Mouse (Mus musculus) ES-E14 (cell line): ENCODE measurements at regions not wholly inside any gene's neighbourhood (a gene's known extent, or its start where the extent isn't known, plus 50 kb on each side); places are given as distances from the start of the nearest gene placed in this dataset.

Source experiments
- DNase-seq: peaks from one replicate; pipeline ENCODE4 v3.0.0-alpha.2; 2013; ENCODE audit warnings: low read depth, low spot score
- H3K27ac ChIP-seq: 2 replicates; pipeline ENCODE4 v1.5.1; 2012; ENCODE audit warnings: low read depth, mild to moderate bottlenecking, low read length, moderate library complexity, mixed read lengths; ENCODE audit not compliant: poor library complexity, insufficient read depth, severe bottlenecking
- H3K36me3 ChIP-seq: 2 replicates; pipeline ENCODE4 v1.6.1; 2012; ENCODE audit warnings: mild to moderate bottlenecking, low read length, moderate library complexity, mixed read lengths; ENCODE audit not compliant: control insufficient read depth, poor library complexity, insufficient read depth, severe bottlenecking
- H3K4me1 ChIP-seq, 2 experiments: fragments of 150-350 bp in 1 of 2; sonication (generic) in 1 of 2; 2 replicates each; pipeline ENCODE4 v1.6.1; 2012; ENCODE audit warnings: low read length in 2 of 2, mild to moderate bottlenecking in 1 of 2, mixed read lengths in 1 of 2; ENCODE audit not compliant: control insufficient read depth in 2 of 2, insufficient read depth in 2 of 2, poor library complexity in 1 of 2
- H3K4me3 ChIP-seq, 2 experiments: fragments of 150-350 bp in 1 of 2; sonication (generic) in 1 of 2; 2 replicates each; pipeline ENCODE4 v1.5.1; 2012; ENCODE audit warnings: low read length in 2 of 2, low read depth in 1 of 2, mild to moderate bottlenecking in 1 of 2, mixed read lengths in 1 of 2; ENCODE audit not compliant: insufficient read depth in 1 of 2, poor library complexity in 1 of 2, severe bottlenecking in 1 of 2
- H3K9ac ChIP-seq: 2 replicates; pipeline ENCODE4 v1.6.1; 2012; ENCODE audit warnings: low read depth, mild to moderate bottlenecking, low read length, mixed read lengths; ENCODE audit not compliant: poor library complexity, insufficient read depth, severe bottlenecking
- H3K9me3 ChIP-seq: fragments of 150-350 bp; sonication (generic); 2 replicates; pipeline ENCODE4 v1.6.1; 2012; ENCODE audit warnings: low read depth, mild to moderate bottlenecking, low read length; ENCODE audit not compliant: control insufficient read depth, insufficient read depth
- CHD2 ChIP-seq: IDR thresholded peaks from 2 replicates; pipeline ENCODE4 v1.6.1; 2014; ENCODE audit warnings: mild to moderate bottlenecking, low read depth, low read length, inconsistent platforms
- HCFC1 ChIP-seq: IDR thresholded peaks from 2 replicates; pipeline ENCODE4 v1.6.1; 2012; ENCODE audit warnings: low read length, inconsistent platforms, borderline replicate concordance; ENCODE audit not compliant: insufficient read depth
- MAFK ChIP-seq: IDR thresholded peaks from 2 replicates; pipeline ENCODE4 v1.6.1; 2014; ENCODE audit warnings: mild to moderate bottlenecking, low read depth, low read length, inconsistent platforms; ENCODE audit not compliant: insufficient read depth
- ZC3H11A ChIP-seq: IDR thresholded peaks from 2 replicates; pipeline ENCODE4 v1.6.1; 2012; ENCODE audit warnings: low read depth, mild to moderate bottlenecking, inconsistent platforms, low read length, borderline replicate concordance
- ZNF384 ChIP-seq: IDR thresholded peaks from 2 replicates; pipeline ENCODE4 v1.6.1; 2012; ENCODE audit warnings: low read depth, low read length, inconsistent platforms
- in situ Hi-C, 2 experiments: fragments of 600-800 bp; cut with MboI; formaldehyde crosslinking; loops; one replicate each; pipeline ENCODE4 v1.15.1; 2025; ENCODE audit warnings: low sequenced_read_pairs in 2 of 2, inconsistent platforms in 1 of 2; ENCODE audit not compliant: unreplicated experiment in 2 of 2

DNA sequence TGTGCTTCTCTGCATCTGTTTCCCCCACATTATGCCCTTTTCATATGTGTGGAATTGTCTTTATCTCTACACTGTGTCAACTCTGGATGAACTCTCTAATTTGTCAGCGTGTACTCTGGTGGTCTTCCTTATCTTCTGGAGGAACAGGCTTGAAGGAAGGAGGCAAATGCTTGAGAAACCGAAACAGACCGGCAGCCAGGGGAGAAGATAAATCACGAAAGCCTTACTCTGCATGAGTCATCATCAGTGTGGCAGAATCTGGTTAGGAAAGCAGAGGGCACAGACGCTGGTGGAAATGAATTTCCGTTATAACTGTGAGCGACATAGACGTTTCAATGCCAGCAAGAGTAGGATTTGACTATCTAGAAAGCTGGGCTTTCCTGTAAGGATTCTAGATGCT lies 100.0 kb upstream of the Slc30a5 start:
- Histone ChIP-seq H3K9me3 (no peaks in the 10 kb centered on the region), H3K27ac (no peak overlapping the region), H3K36me3 (no peaks in the 10 kb centered on the region), H3K9ac (no peak overlapping the region), H3K4me3 (no peak overlapping the region), H3K4me1 (no peaks in the 10 kb centered on the region)
- DNase-seq = no peak
- no peak for TF ChIP-seq HCFC1
- no peak for TF ChIP-seq CHD2
- no peak for TF ChIP-seq ZC3H11A
- no peak for TF ChIP-seq ZNF384
- no peak for TF ChIP-seq MAFK
- in situ Hi-C loops = no loop called here

GRCm38 (mm10) chr13:100899566-100899965 lies 66.3 kb upstream of the Slc30a5 start:
- no peak overlapping the region for H3K9ac ChIP-seq
- TF ChIP-seq ZNF384 = no peak
- TF ChIP-seq ZC3H11A = no peak
- TF ChIP-seq MAFK = no peak
- no peak for TF ChIP-seq HCFC1
- TF ChIP-seq CHD2 = no peak
- no peak for DNase-seq
- no peak overlapping the region for H3K4me3 ChIP-seq
- H3K4me1 ChIP-seq = no peaks in the 10 kb centered on the region
- no peaks in the 10 kb centered on the region for H3K9me3 ChIP-seq
- no peaks in the 10 kb centered on the region for H3K36me3 ChIP-seq
- in situ Hi-C loops = no loop called here
- H3K27ac ChIP-seq = no peak overlapping the region

DNA sequence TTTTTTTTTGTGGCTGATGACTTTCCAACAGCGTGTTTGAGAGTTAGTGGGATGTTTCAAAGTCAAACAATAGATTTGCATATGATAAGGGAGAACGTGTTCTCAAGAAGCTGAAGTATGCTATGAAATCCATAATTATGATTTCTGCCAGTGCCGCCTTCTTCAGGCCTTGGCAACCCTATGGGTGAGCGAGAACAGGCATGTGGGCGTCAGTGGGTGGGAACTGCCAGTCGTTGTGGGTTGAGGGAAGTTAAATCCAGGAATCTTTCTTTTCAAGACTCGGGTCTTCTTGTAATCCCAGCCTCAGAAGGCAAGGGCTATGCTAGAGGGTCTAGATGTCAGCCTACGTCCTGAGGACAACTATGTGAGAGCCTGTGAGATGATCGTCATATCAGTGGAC lies 60.6 kb upstream of the Slc30a5 start:
- TF ChIP-seq MAFK = no peak
- no peak for TF ChIP-seq ZC3H11A
- TF ChIP-seq CHD2 = no peak
- TF ChIP-seq HCFC1 = no peak
- no peaks in the 10 kb centered on the region; a peak in 2 of 4 replicates for H3K4me1 ChIP-seq
- in situ Hi-C loops = no loop called here
- no peaks in the 10 kb centered on the region for H3K36me3 ChIP-seq
- no peak overlapping the region for H3K4me3 ChIP-seq
- no peaks in the 10 kb centered on the region for H3K9me3 ChIP-seq
- no peak for DNase-seq
- no peak overlapping the region for H3K9ac ChIP-seq
- no peak overlapping the region for H3K27ac ChIP-seq

- H3K4me3 ChIP-seq = no peak overlapping the region
- DNase-seq = no peak
- no peak overlapping the region for H3K27ac ChIP-seq
- H3K9ac ChIP-seq = no peak overlapping the region
- in situ Hi-C loops = no loop called here
- H3K4me1 ChIP-seq = peaks cover 0 to under 1% of the 10 kb centered on the region in 2 experiments; a peak in 2 of 4 replicates
- TF ChIP-seq ZC3H11A (no peak), CHD2 (no peak), HCFC1 (no peak), MAFK (no peak), ZNF384 (no peak)
- no peaks in the 10 kb centered on the region for H3K9me3 ChIP-seq
- no peaks in the 10 kb centered on the region for H3K36me3 ChIP-seq
Observed at GRCm38 (mm10) chr13:100893096-100893495, 59.9 kb upstream of the Slc30a5 start.

- TF ChIP-seq MAFK = no peak
- TF ChIP-seq ZC3H11A = no peak
- no peak for TF ChIP-seq ZNF384
- TF ChIP-seq HCFC1 = no peak
- no peak for TF ChIP-seq CHD2
- H3K36me3 ChIP-seq = no peaks in the 10 kb centered on the region
- no peak overlapping the region for H3K27ac ChIP-seq
- peaks cover 0 to 4% of the 10 kb centered on the region in 2 experiments; a peak in 2 of 4 replicates for H3K4me1 ChIP-seq
- no peaks in the 10 kb centered on the region for H3K9me3 ChIP-seq
- no peak overlapping the region for H3K9ac ChIP-seq
- H3K4me3 ChIP-seq = no peak overlapping the region
- no peak for DNase-seq
- in situ Hi-C loops = no loop called here
Observed at GRCm38 (mm10) chr13:100892647-100893071, 59.4 kb upstream of the Slc30a5 start.
